Mouse (Mus musculus): ENCODE data around the gene Fgf22. TPM values are rescaled to one million over a fixed set of nuclear protein-coding genes. Genes with fewer than 3 reads are reported as not detected.
A peak's percentile ranks its signal among the peaks of the same experiment; 100 is the strongest.

Fgf22 gene
- polyA plus RNA-seq, 1 experiment: 0.06 TPM

DNA sequence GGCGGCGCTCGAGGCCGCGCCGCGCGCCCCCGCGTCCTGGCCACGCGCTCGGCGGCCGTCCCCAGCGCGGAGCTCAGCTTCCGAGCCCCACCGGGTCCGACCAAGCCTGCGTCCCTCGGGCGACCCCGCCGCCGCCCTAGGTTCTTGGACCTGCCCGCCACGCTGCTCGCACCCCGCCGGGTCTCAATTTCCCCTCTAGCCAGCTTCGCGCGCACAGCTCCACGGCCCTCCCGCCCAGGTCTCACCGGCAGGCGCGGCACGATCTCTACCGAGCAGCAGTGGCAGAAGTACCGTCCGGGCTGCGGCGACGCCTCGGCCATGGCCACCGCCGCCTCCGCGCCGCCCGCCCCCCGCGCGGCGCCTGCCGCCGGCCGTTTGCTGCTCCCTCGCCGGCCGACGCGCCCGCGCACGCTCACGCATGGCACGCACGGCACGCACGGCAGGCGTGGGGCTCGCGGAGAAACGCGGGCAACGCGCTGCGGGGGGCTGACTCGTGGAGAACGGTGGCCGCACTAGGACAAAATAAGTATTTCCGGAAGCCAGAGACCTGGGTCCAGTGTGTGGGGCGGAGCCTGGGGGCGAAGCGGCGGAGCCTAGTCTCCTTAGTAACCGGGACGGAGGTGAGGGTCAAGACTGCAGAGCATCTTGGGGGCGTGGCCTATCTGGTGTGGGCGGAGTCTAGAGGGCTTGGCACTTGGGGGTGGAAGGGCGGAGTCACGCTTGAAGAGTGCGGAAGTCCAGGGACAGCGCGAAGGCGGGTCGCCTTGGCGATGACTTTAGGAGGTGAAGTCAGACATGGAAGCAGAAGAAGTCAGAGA lies 11.8 kb downstream of the Fgf22 start, which contains the start of gene Rnf126:
Gene Rnf126 (minus strand): TSS at position 445 of the 818 bp plus-strand sequence.
- DNase-seq (ENCODE audit: low spot score): peak; percentile 96

DNA sequence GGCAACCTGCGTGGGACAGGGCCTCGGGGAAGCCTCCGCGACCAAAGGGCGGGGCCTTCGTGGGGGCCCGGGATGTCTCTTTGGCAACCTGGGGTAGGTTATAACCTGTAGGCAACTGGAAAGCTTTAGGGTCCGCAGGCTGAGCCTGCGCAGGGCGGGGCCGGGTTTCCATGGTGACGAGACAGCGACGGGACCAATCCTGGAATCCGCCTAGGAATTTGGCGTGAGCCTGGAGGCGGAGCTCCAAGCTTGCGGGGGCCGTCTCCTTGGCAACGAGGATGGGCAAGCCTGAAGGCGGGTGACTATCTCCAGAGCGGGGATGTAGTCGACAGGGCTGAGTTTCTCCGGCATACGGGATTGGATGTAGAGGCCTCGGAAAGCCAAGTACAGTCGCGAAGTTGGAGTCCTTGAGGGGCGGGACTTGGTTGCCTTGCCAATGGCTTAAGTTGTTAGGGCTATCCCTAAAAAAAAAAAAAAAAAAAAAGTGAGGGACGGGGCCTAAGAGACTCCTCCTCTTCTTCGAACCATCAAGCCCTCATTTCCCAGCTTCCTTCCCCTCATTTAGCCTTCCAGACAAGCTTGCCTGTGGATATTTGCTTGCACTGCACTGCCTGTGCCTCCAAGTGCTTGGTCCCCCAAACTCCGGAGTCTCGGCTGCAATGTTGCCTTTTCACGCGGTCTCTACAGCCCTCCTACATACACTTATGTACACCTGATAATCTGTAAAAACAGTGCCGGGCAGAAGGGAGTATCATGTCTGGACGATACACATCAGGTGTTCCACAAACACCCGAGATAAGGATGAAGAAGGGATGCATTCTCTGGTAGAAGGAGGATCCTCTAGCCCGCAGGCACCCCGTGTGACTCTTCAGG lies 12.7 kb downstream of the Fgf22 start:
- DNase-seq (ENCODE audit: low spot score): peak; percentile 68

DNA sequence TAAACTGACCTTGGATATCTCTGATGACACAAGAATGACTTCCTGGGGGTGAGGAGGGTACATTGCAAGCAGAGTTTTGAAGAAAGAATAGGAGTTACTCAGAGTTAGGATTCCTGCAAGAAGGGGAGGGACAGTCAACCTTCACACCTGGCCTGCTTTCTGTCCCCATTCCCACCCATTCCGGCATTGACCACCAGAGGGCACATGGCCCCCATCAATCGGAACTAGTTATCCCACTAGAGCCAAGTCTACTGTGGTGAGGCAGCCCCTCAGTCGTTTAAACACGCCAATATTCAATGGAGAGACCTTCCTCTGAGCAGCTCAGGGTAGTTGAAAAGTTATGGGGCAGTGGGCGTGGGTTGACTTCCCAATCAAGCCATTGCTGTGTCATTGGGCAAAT lies 13.5 kb downstream of the Fgf22 start:
- DNase-seq (ENCODE audit: low spot score): no peak

DNA sequence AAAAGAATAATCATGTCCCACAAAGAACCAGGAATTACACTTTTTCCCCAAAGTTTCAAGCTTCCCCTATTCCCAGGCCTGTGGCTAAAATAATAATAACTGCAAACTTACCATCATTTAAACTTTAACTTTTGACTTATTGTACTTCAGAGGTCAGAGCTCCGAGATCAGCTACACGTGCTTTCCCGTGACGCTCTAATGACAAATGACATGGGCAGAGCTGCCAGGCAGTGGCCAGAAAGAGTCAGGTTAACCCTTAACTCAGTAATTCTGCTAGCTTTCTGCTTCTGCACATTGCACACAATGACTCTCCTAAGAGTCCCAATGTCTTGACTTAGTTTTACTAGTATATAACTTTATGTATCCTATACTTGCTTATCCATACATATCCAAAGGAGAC lies 14.5 kb downstream of the Fgf22 start:
- no peak for DNase-seq (ENCODE audit: low spot score)

DNA sequence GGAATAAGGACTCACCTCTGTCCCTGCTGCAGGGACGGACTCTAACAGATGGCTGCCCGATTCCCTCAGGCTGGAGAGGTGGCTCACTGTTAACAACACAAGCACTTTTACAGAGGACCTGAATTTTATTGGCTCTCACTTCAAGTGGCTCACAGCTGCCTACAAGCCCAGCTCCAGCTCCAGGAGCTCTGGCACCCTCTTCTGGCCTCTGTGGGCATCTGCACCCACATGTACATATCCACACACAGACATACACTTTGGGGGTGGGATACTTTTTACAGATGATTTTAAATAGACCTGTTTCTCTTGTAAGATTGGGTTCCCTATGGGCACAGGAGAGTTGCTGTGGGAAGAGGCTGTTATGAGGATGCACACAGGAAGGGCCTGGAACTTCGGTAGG lies 17.4 kb downstream of the Fgf22 start:
- DNase-seq (ENCODE audit: low spot score): no peak

DNA sequence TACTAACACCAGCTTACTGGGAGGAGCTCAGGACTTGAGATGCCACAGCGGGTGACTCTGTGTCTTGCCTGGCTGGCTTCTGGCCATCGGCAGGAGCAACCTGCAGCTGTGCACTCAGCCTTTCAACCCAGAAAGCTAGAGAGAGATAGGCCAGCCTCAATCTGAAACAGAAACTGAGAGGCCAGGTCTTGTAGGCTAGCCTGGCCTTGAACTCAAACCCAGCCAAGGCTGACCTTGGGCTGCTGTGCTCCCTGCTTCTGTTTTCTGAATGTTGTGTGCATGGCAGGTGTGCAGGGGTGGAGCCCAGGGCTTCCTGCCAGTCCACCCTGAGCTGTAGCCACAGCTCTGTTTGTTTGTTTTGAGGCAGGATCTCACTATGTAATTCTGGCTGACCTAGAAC lies 18.3 kb downstream of the Fgf22 start:
- DNase-seq (ENCODE audit: low spot score): no peak

DNA sequence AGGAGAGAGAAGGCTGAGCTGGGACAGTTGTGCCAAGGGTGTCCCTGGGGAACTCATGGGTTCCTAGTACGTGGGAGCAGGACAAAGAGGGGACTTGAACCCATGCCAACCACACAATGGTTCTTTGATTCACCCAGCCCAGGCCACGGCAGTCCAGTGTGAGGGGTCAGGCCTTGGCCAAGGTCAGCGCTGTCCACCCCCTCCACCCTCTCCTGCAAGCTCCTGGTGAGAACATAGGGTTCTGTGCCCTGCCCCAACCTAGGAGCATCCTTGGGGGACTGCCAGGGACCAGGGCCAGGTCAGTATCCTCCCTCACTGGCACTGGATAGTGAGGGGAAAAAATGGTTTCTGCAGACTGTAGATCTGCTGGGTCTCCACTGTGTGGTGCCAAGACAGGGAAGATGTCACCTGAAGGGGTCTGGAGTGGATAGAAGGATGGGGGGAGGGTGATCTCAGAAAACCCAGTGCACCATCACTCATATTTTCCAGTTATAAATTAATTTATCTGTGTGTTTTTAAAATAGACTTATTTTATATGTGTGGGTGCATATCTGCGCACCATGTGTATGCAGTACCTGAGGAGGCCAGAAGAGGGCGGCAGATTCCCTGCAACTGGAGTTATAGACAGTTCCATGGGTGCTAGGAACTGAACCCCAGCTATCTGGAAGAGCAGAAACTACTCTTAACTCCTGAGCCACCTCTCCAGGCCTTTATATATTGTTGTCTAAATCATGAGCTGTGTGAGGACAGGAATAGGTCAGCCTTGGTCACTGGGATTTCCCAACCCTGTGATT lies 19.8 kb downstream of the Fgf22 start:
- no peak for DNase-seq (ENCODE audit: low spot score)

DNA sequence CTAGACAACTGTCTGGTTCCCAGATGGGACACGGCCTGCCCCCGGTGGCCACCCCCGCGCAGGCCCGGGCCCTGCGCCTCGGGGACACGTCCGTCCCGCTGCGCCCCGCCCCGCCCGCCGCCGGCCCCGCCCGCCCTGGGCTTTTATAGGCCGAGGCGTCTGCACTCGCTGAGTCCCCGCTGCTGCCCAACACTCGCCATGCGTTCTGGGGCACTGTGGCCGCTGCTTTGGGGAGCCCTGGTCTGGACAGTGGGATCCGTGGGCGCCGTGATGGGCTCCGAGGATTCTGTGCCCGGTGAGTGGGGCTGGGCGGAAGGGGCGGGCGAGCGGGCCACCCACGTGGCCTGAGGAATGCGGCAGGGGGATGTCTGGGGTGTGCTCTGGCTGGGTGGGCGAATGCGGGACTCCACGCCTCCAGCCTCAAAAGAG lies 22.2 kb downstream of the Fgf22 start, which contains the start of gene Fstl3:
Gene Fstl3 (plus strand): TSS at position 170 of the 429 bp plus-strand sequence.
- peak; percentile 38 for DNase-seq (ENCODE audit: low spot score)

DNA sequence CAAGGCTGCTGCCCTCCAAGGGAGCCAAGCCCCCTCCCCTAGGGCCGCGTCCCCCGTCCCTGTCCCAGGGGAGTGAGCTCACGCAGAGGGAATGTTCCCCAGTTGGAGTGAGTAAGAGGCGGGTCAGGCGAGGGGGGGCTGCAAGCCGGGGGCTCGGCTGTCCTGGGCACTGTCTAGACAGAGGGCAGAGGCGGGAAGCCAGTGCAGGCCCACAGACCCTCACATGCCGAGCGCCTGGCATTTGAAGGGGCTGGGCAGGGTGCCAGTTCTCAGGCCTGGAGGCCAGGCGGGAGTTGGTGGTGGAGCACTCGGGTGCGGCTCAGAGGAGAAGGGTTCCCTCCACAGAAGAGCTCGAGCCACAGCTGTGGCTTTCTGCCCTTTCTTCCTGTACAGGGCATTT lies 23.1 kb downstream of the Fgf22 start:
- peak; percentile 44 for DNase-seq (ENCODE audit: low spot score)

DNA sequence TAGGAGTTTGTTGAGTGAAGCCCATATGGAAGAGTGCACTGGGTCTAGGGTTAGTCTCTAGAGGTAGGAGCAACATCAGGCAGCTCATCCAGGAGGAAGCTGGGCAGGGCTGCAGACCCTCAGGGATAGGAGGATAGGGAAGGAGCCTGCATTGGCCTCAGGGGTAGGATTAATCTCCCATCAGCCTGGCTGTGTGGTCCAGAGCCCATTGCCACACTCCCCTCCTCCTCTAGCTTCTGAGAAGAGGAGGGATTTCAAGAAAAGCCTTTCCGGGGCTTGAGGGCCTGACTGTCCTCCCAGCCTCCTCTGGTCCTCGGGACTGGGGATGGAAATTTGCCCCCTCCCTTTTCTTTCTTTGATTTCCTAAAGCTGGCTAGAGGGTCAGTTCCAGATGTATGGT lies 24.3 kb downstream of the Fgf22 start:
- DNase-seq (ENCODE audit: low spot score): peak; percentile 27

DNA sequence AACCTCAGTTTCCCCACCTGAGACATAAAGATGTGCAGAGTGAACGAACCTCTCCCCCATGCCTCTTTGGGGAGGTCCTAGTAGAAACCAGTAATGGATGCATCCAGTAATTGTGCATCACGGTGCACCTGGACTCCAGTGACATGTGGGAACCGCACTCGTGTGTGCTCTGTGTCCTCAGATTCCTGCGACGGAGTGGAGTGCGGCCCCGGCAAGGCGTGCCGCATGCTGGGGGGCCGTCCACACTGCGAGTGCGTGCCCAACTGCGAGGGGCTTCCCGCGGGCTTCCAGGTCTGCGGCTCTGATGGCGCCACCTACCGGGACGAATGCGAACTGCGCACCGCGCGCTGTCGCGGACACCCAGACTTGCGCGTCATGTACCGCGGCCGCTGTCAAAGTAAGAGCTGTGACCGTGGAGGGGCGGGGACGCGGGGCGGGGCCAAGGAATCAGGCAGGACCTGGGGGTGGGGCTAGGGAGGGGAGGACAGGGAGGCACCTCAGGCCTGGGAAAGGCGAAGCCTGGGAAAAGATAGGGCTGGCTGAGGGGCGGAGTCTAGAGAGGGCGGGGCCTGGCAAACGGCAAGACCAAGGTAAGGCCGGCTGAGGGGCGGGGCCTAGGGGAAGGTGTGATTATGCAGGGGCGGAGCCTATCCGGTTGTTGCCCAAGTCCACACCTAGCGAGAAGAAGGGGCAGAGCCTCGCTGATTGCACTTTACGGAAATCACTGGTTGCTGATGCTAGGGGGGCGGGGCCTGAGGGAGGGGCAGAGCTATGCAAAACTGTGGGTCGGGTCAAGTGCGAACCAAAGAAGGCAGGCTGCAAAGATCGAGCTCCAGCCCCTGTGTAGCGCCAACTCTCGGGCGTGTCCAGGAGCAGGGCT lies 25.1 kb downstream of the Fgf22 start:
- peak; percentile 86 for DNase-seq (ENCODE audit: low spot score)

DNA sequence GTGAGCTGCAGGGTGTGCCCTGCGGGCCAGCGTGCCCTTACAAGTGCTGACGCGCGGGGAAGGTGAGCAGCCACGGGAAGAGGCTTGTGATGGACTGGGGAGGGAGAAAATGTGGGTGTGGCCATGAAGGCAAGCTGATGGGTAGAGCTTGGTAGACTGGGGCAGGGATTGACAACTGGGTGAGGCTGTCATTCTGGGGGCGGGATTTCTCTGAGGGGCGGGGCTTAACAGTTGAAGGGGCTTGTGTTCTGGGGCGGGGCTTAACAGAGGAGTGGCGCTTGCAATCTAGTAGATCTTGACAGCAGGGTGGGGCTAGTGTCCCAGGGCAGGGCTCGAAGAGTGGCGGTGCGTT lies 25.8 kb downstream of the Fgf22 start:
- no peak for DNase-seq (ENCODE audit: low spot score)

DNA sequence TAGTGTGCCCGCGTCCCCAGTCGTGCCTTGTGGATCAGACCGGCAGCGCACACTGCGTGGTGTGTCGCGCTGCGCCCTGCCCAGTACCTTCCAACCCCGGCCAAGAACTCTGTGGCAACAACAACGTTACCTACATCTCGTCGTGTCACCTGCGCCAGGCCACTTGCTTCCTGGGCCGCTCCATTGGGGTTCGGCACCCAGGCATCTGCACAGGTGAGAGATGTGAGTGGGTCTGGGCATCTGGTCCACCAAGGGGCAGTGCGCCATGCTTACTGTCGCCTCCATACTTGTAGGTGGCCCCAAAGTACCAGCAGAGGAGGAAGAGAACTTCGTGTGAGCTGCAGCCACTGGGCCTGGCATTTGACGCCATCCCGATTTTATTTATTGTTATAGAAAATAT lies 26.3 kb downstream of the Fgf22 start:
- DNase-seq (ENCODE audit: low spot score): no peak

DNA sequence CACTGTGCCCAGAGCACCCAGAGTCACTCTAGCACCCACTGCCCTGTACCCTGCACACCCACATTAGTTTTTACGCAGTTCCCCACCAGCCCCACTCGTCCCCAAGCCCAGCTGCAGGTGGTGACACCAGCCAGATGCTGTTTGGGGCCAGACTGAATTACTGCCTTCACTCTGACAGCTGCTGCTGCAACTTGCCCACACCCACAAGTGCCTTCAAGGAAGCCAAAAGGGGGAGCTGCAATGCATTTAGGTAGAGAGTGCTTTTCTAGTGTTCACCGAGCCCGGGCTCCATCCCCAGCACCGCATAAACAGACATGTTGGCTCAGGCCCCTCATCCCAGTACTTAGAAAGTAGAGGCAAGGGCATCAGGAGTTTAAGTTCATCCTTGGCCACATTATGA lies 27.1 kb downstream of the Fgf22 start:
- DNase-seq (ENCODE audit: low spot score): no peak

DNA sequence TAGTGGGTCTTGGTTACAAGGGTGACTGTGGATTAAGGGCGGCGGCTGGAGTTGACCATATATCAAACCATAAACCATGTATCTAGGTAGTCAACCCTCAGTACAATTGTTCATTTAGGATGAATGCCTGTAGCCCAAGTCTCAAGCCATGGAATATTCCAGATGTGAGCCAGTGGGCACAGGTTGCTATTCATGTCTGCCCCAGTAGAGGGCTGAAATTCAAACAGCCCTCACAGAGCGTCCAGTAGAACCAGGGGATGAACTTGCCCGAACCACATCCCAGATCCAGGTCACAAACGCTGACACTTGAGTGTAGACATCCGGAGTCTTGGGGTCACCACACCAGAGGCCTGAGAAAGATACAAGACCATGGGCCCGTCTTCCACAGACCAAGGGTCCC lies 28.2 kb downstream of the Fgf22 start:
- DNase-seq (ENCODE audit: low spot score): no peak

DNA sequence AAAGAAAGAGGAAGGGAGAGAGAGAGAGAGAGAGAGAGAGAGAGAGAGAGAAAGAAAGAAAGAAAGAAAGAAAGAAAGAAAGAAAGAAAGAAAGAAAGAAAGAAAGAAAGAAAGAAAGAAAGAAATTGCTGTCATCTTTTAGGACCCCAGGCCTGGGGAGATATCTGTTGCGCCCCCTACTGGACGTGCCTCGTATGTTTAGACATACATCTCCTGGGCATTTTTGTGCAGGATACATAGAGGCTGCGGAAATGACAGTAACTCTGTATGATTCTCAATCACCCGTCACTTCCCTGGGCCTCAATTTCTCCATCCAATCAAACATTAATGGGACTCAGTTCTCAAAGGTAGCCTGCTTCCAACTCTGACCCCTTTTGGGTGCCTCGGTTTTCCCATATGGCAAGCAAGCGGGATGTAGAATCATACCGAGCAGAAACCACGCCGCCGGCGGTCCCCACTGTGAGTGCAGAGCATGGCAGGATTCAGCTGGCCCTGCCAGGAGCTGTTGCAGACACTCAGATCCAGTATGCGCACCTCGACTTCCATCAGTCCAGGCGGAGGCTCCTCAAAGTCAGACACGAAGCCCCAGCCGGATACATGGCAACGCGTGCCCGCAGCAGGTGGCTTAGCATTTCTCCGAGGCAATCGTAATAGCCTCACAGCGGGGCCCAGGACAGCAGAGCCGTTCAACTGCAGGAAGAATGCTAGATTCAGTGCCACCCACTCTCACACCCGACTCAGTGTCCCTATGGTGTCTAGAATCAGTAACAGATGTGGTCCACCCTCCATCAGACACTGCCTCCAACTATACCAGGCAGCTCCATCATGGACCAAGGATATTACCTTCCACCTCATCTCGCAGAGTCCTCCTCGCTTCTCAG lies 29.3 kb downstream of the Fgf22 start:
- no peak for DNase-seq (ENCODE audit: low spot score)

DNA sequence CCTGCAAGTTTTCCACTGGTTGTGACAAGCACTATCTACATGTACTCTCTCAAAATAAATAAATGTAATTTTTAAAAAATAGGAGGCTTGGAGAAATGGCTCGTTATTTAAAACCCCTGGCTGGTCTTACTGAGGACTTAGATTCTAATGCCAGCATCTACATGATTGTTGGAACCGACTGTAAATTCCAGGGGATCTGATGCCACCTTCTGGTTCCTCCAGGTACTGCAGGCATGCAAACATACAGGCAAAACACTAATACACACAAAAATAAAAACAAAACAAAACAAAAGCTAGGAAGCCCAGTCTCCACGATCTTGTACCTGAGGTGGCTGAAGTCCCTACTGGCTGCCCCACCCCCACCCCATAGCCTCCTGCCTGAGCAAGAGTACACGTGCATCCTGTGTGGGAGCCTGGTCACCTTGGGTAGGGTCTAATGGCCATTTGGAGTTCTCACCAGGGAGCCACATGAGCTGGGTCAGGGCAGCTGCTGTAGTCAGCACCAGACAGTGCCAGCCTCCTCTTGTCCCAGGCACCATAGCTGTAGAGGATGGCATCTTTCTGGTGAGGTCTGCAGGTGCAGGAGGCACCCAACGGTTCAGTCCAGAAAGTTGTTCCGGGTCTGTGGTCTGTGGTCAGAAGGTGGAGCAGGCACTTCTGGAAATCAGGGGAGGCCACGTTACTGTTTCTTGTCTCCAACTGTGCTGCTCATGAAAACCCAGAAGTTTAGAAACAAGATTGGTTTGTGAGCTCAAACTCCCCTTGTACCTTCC lies 33.7 kb downstream of the Fgf22 start:
- no peak for DNase-seq (ENCODE audit: low spot score)

DNA sequence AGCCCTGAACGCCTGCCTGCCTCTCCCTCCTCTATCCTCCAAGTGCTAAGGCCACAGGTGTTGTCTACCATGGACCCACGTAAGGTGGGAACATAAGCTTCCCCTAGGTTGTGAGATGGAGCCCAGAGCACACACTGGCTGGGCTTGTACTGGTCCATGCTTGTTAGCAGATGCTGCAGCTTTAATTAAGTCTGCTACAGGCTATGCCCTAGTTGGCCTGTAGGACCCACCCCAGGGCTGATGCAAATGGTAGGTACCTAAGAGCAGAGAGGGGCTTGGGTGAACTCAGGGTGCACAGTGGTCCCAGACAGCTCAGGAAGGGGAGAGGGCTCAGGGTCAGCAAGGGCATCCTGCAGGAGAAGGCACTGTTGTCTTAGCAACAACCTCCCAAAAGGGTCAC lies 34.7 kb downstream of the Fgf22 start:
- DNase-seq (ENCODE audit: low spot score): no peak

DNA sequence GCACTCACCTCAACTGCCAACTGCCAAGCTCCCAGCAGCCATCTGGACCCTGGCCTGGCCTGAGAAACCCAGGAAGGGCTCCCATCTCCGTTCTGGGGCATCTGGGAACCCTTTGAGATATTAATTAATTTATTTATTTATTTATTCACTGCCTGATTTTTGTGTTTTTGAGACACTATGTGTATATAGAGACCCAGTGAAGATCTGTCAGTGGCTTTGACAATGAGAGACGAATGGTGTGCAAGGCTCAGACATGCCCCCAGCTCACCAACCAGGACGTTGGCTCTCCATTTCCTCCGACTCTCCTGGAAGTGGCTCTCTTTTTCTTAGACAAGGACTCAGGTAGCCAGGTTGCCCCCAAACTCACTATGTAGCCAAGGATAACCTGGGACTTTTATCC lies 36.0 kb downstream of the Fgf22 start, which contains the start of gene Prss57:
Gene Prss57 (minus strand): TSS at position 101 of the 400 bp plus-strand sequence.
- no peak for DNase-seq (ENCODE audit: low spot score)

All from urinary bladder, adult 2 months (tissue).